Mouse (Mus musculus) kidney, adult 2 months (tissue): ENCODE measurements around the gene Trim39. TPM values are rescaled to one million over a fixed set of nuclear protein-coding genes. Genes with fewer than 3 reads are reported as not detected.

ENCODE experiments used
- DNase-seq: peaks from one replicate; pipeline ENCODE4 v3.0.0; 2021
- H3K27ac ChIP-seq: fragments of 200-500 bp; 2 replicates; pipeline ENCODE4 v1.5.1; 2012; ENCODE audit warnings: low read depth, low read length, control low read depth, inconsistent platforms; ENCODE audit not compliant: insufficient read depth
- H3K27me3 ChIP-seq: fragments of 200-500 bp; replicated peaks from 2 replicates; pipeline ENCODE4 v1.6.1; 2012; ENCODE audit warnings: mild to moderate bottlenecking, moderate library complexity, low read length, inconsistent platforms; ENCODE audit not compliant: control insufficient read depth, insufficient read depth
- H3K36me3 ChIP-seq: fragments of 200-500 bp; 2 replicates; pipeline ENCODE4 v1.6.1; 2012; ENCODE audit warnings: mild to moderate bottlenecking, moderate library complexity, low read length, inconsistent platforms; ENCODE audit not compliant: control insufficient read depth, insufficient read depth
- H3K4me1 ChIP-seq: fragments of 200-500 bp; 2 replicates; pipeline ENCODE4 v1.6.1; 2011; ENCODE audit warnings: low read length; ENCODE audit not compliant: control insufficient read depth, insufficient read depth
- H3K4me3 ChIP-seq: fragments of 200-500 bp; 2 replicates; pipeline ENCODE4 v1.5.1; 2011; ENCODE audit warnings: mild to moderate bottlenecking, low read depth, low read length, control low read depth; ENCODE audit not compliant: insufficient read depth
- CTCF ChIP-seq: fragments of 200-500 bp; conservative IDR thresholded peaks from 2 replicates; pipeline ENCODE4 v1.5.1; 2011; ENCODE audit warnings: low read depth, mild to moderate bottlenecking, control low read depth, low read length, moderate library complexity, mixed read lengths; ENCODE audit not compliant: insufficient read depth, insufficient read length
- POLR2A ChIP-seq: fragments of 200-500 bp; IDR thresholded peaks from one replicate; pipeline ENCODE4 v1.6.1; 2011; ENCODE audit warnings: low read depth, low read length, control low read depth
- WGBS: fragments of 180-500 bp; shearing (Covaris S2); methylation state at CpG from one replicate; pipeline ENCODE4 v1.1.7; 2018; 5-methylcytosine and 5-hydroxymethylcytosine counted together
- polyA plus RNA-seq: library from polyadenylated mRNA; depleted of rRNA; stranded (reverse); fragments of >200 nt; gene quantifications from 2 replicates; pipeline ENCODE4 v1.2.3, GENCODE M21; 2012; rRNA removed

Trim39 gene
- polyA plus RNA-seq, 1 experiment, result 11.4 TPM

- no peak for TF ChIP-seq CTCF
- no peak for TF ChIP-seq POLR2A
- 11% methylated on average over 4 of the region's 5 CpGs for WGBS
- Histone ChIP-seq H3K36me3 (no peaks in the 10 kb centered on the region), H3K27ac (no peak overlapping the region), H3K4me3 (no peak overlapping the region), H3K27me3 (no peaks in the 10 kb centered on the region), H3K4me1 (no peaks in the 10 kb centered on the region)
- no peak for DNase-seq
These were observed 43.0 kb downstream of the Trim39 start for GRCm38 (mm10) chr17:36229046-36229445.

- 12% methylated on average over 8 of the region's 8 CpGs for WGBS
- no peaks in the 10 kb centered on the region for H3K36me3 ChIP-seq
- H3K4me1 ChIP-seq, result no peaks in the 10 kb centered on the region
- H3K27ac ChIP-seq, result no peak overlapping the region
- no peak overlapping the region for H3K4me3 ChIP-seq
- H3K27me3 ChIP-seq, result no peaks in the 10 kb centered on the region
- peak; percentile 31 for DNase-seq
- TF ChIP-seq POLR2A (no peak), CTCF (no peak; the same call in 1 of the 2 replicates)
These were observed 45.1 kb downstream of the Trim39 start for GRCm38 (mm10) chr17:36226921-36227320.

- Histone ChIP-seq H3K4me1 (no peaks in the 10 kb centered on the region), H3K27me3 (no peaks in the 10 kb centered on the region; the same call in 1 of the 2 replicates), H3K27ac (no peak overlapping the region), H3K4me3 (no peak overlapping the region), H3K36me3 (no peaks in the 10 kb centered on the region)
- TF ChIP-seq CTCF (no peak), POLR2A (no peak)
- 5% methylated on average over 9 of the region's 9 CpGs for whole genome bisulfite sequencing
- DNase-seq, result no peak
These were observed 46.7 kb downstream of the Trim39 start for GRCm38 (mm10) chr17:36225231-36225824.

- Histone ChIP-seq H3K27ac (no peak overlapping the region), H3K36me3 (no peaks in the 10 kb centered on the region), H3K27me3 (no peaks in the 10 kb centered on the region; the same call in 1 of the 2 replicates), H3K4me3 (no peak overlapping the region), H3K4me1 (no peaks in the 10 kb centered on the region)
- DNase-seq, result no peak
- no peak for TF ChIP-seq POLR2A
- no peak for TF ChIP-seq CTCF
- 44% methylated on average over 3 of the region's 3 CpGs for WGBS
These were observed 47.6 kb downstream of the Trim39 start for GRCm38 (mm10) chr17:36224451-36224850.

GRCm38 (mm10) chr17:36218594-36219155 lies 53.4 kb downstream of the Trim39 start:
- Histone ChIP-seq H3K36me3 (no peaks in the 10 kb centered on the region), H3K27me3 (no peaks in the 10 kb centered on the region; the same call in 1 of the 2 replicates), H3K27ac (no peak overlapping the region), H3K4me1 (no peaks in the 10 kb centered on the region), H3K4me3 (no peak overlapping the region)
- DNase-seq, result no peak
- 61% methylated on average over 5 of the region's 5 CpGs for whole genome bisulfite sequencing
- no peak for TF ChIP-seq POLR2A
- no peak for TF ChIP-seq CTCF

- WGBS, result 3% methylated on average over 20 of the region's 20 CpGs
- H3K27me3 ChIP-seq, result no peaks in the 10 kb centered on the region
These were observed 56.5 kb downstream of the Trim39 start for GRCm38 (mm10) chr17:36215586-36215985.

More at GRCm38 (mm10) chr17:36215586-36215985, 56.5 kb downstream of the Trim39 start:
- H3K4me1 ChIP-seq, result no peaks in the 10 kb centered on the region
- no peaks in the 10 kb centered on the region for H3K36me3 ChIP-seq
- H3K4me3 ChIP-seq, result no peak overlapping the region
- H3K27ac ChIP-seq, result no peak overlapping the region
- TF ChIP-seq POLR2A (no peak), CTCF (no peak)
- no peak for DNase-seq

Other genes with a start within 250 kb of the Trim39 start
- gene H2-T23, start 239.4 kb downstream of the Trim39 start, polyA plus RNA-seq, result 174 and 175 TPM in 2 replicates
- gene H2-T22, start 229.5 kb downstream of the Trim39 start, polyA plus RNA-seq, result 70.6 and 73.2 TPM in 2 replicates
- not detected in 2 replicates for gene Gm6034, start 229.3 kb downstream of the Trim39 start, polyA plus RNA-seq
- gene Gm11127, start 213.9 kb downstream of the Trim39 start, polyA plus RNA-seq, result 13.9 and 14.8 TPM in 2 replicates
- gene Gm19684, start 150.6 kb downstream of the Trim39 start, polyA plus RNA-seq, result 0.15 and 0.36 TPM in 2 replicates
- 0.19 TPM in 1 of 2 replicates, not detected in the other for gene Gm7030, start 142.8 kb downstream of the Trim39 start, polyA plus RNA-seq
- gene Gm8909, start 103.7 kb downstream of the Trim39 start, polyA plus RNA-seq, result 0.14 TPM in 1 of 2 replicates, not detected in the other
- gene H2-T3, start 82.0 kb downstream of the Trim39 start, polyA plus RNA-seq, result not detected in 2 replicates
- gene Rpp21, start 14.2 kb downstream of the Trim39 start, polyA plus RNA-seq, result 101 and 122 TPM in 2 replicates
- not detected in 2 replicates for gene H2-M10.2, start 14.2 kb upstream of the Trim39 start, polyA plus RNA-seq
- not detected in 2 replicates for gene H2-M10.1, start 53.9 kb upstream of the Trim39 start, polyA plus RNA-seq
- not detected in 2 replicates for gene H2-M10.3, start 96.2 kb upstream of the Trim39 start, polyA plus RNA-seq
- gene H2-M10.4, start 190.1 kb upstream of the Trim39 start, polyA plus RNA-seq, result not detected in 2 replicates